Mouse (Mus musculus) frontal cortex, adult 2 months (tissue): ENCODE results near the gene Thoc7. TPM values are rescaled to one million over a fixed set of nuclear protein-coding genes. Genes with fewer than 3 reads are reported as not detected.

Source experiments
- DNase-seq, 2 experiments: peaks; one replicate each; pipeline ENCODE4 v3.0.0; 2022; ENCODE audit warnings: low spot score in 1 of 2; ENCODE audit errors: extremely low spot score in 1 of 2
- polyA plus RNA-seq: library from polyadenylated mRNA; depleted of rRNA; stranded (reverse); fragments of >200 nt; gene quantifications from 2 replicates; pipeline ENCODE4 v1.2.3, GENCODE M21; 2012; rRNA removed

Thoc7 gene
- polyA plus RNA-seq, 1 experiment, result 104 TPM

- DNase-seq, result no peak
These were observed 17.0 kb downstream of the Thoc7 start for GRCm38 (mm10) chr14:13944686-13945085.

GRCm38 (mm10) chr14:13934052-13934371 lies 27.6 kb downstream of the Thoc7 start:
- DNase-seq, result no peak

GRCm38 (mm10) chr14:13933290-13934051 lies 28.2 kb downstream of the Thoc7 start:
- no peak for DNase-seq

- peak; percentile 49 to 90 for DNase-seq
These were observed 44.0 kb downstream of the Thoc7 start for GRCm38 (mm10) chr14:13917630-13918029.

GRCm38 (mm10) chr14:13917208-13917607 lies 44.4 kb downstream of the Thoc7 start:
- DNase-seq, result no peak

GRCm38 (mm10) chr14:13915207-13915606 lies 46.4 kb downstream of the Thoc7 start:
- no peak for DNase-seq

- no peak for DNase-seq
These were observed 47.1 kb downstream of the Thoc7 start, which contains the start of gene Gm281 for GRCm38 (mm10) chr14:13914387-13915082. Gene Gm281, minus strand, starts transcription at chr14:13914478.

GRCm38 (mm10) chr14:13910148-13910547 lies 51.5 kb downstream of the Thoc7 start:
- no peak for DNase-seq

GRCm38 (mm10) chr14:13907145-13907544 lies 54.5 kb downstream of the Thoc7 start:
- DNase-seq, result no peak

- DNase-seq, result no peak
These were observed 55.2 kb downstream of the Thoc7 start for GRCm38 (mm10) chr14:13906461-13906860.

- DNase-seq, result peak; percentile 28 to 87
These were observed 60.0 kb downstream of the Thoc7 start for GRCm38 (mm10) chr14:13901611-13902067.

Other genes starting within 250 kb of the Thoc7 start
- gene Gm281, start 47.4 kb downstream of the Thoc7 start, polyA plus RNA-seq, result not detected in 2 replicates
- 23.8 and 27.3 TPM in 2 replicates for gene Atxn7, start 412 bp downstream of the Thoc7 start, polyA plus RNA-seq
- gene Psmd6, start 159.1 kb upstream of the Thoc7 start, polyA plus RNA-seq, result 82.0 and 97.5 TPM in 2 replicates
- gene Olfr720, start 225.0 kb upstream of the Thoc7 start, polyA plus RNA-seq, result not detected in 2 replicates